Mouse (Mus musculus) C2C12 (cell line): ENCODE measurements around the gene Tril. TPM values are rescaled to one million over a fixed set of nuclear protein-coding genes. Genes with fewer than 3 reads are reported as not detected.

Experiments used
- H3K27me3 ChIP-seq: one replicate; pipeline ENCODE4 v1.6.1; 2011; ENCODE audit not compliant: control insufficient read depth, insufficient read depth, insufficient read length
- H3K36me3 ChIP-seq: one replicate; pipeline ENCODE4 v1.6.1; 2011; ENCODE audit not compliant: control insufficient read depth, insufficient read depth
- H3K4me3 ChIP-seq: one replicate; pipeline ENCODE4 v1.5.1; 2011; ENCODE audit warnings: mild to moderate bottlenecking, control low read depth; ENCODE audit not compliant: poor library complexity, insufficient read depth, severe bottlenecking
- H3K79me2 ChIP-seq: one replicate; pipeline ENCODE4 v1.6.1; 2011; ENCODE audit not compliant: control insufficient read depth, insufficient read depth
- H3K79me3 ChIP-seq: one replicate; pipeline ENCODE4 v1.6.1; 2011; ENCODE audit warnings: low read depth, control low read depth
- H3ac ChIP-seq: one replicate; pipeline ENCODE3; 2011; ENCODE audit warnings: low read depth; ENCODE audit not compliant: control insufficient read depth, insufficient read length
- CEBPB ChIP-seq: IDR thresholded peaks from one replicate; pipeline ENCODE4 v1.6.1; 2011; ENCODE audit warnings: low read depth, mild to moderate bottlenecking, control low read depth, moderate library complexity
- CTCF ChIP-seq: IDR thresholded peaks from one replicate; pipeline ENCODE4 v1.5.1; 2011; ENCODE audit not compliant: control insufficient read depth, insufficient read depth, insufficient read length
- FOSL1 ChIP-seq: IDR thresholded peaks from one replicate; pipeline ENCODE4 v1.8.0; 2011; ENCODE audit warnings: mild to moderate bottlenecking, low read length; ENCODE audit not compliant: poor library complexity, insufficient read depth, severe bottlenecking
- MAX ChIP-seq: IDR thresholded peaks from one replicate; pipeline ENCODE4 v1.6.1; 2011; ENCODE audit warnings: mild to moderate bottlenecking, control low read depth
- MYOD1 ChIP-seq: IDR thresholded peaks from one replicate; pipeline ENCODE4 v1.6.1; 2011; ENCODE audit warnings: low read depth; ENCODE audit not compliant: control insufficient read depth, insufficient read length
- MYOG ChIP-seq: IDR thresholded peaks from one replicate; pipeline ENCODE4 v1.6.1; 2011; ENCODE audit not compliant: control insufficient read depth, insufficient read length; ENCODE audit errors: extremely low read depth
- USF1 ChIP-seq: IDR thresholded peaks from one replicate; pipeline ENCODE4 v1.6.1; 2011; ENCODE audit warnings: low read depth, mild to moderate bottlenecking, control low read depth, moderate library complexity
- long read RNA-seq, 2 experiments: library from polyadenylated mRNA; unstranded; transcript quantifications; one replicate each; pipeline ENCODE4 v2.0.0; 2019 to 2020
- polyA plus RNA-seq: library from polyadenylated mRNA; unstranded; fragments of >200 nt; fragmentation: generic; extraction: Trizol; gene quantifications from one replicate; pipeline ENCODE4 v1.2.1, GENCODE M21; 2012; ENCODE audit warnings: missing spikeins

Gene Tril
- 0.12 TPM for polyA plus RNA-seq
- long read RNA-seq, experiment 1: 0 reads
- long read RNA-seq, experiment 2, full-length matches to known transcripts: 4 of 4 reads
- long read RNA-seq, experiment 2, partial matches to known transcripts: 0 of 4 reads
- long read RNA-seq, experiment 2, other reads (novel, unspliced or antisense): 0 of 4 reads

- Histone ChIP-seq H3K4me3 (no peak within 1 kb of the TSS), H3K79me2 (no peaks in the 10 kb centered on the region), H3K27me3 (peaks cover 66% of the 10 kb centered on the region), H3K79me3 (no peaks in the 10 kb centered on the region), H3ac (peak within 1 kb of the TSS; percentile 40), H3K36me3 (no peaks in the 10 kb centered on the region)
- TF ChIP-seq CEBPB: no peak
Observed at GRCm38 (mm10) chr6:53820486-53820985, at the start of gene Tril. TSS of gene Tril (minus strand) at chr6:53820830.

DNA sequence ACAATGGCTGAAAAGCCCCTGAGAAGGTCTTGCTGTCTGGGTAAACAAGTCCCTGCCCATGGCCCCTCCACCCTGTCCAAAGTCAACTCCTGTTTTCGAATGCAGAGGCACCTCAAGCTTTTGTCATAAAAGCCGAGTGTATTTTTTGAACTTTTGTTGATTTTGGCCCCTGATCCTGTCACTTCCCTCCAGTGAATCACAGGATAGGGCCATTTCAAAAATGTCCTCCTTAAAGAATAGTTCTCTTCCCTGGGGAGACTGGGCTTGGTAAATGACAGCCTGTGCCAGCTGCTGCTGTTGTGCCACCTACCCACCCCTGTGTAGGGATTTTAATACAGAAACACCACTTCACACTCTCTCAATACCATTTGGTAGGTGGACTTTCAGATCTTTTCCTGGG is 42.4 kb upstream of the Tril start:
- Histone ChIP-seq H3K4me3 (no peak overlapping the region), H3K79me3 (no peaks in the 10 kb centered on the region), H3K27me3 (peaks cover 15% of the 10 kb centered on the region), H3K36me3 (no peaks in the 10 kb centered on the region), H3K79me2 (no peaks in the 10 kb centered on the region), H3ac (no peak overlapping the region)
- TF ChIP-seq MYOG: no peak
- TF ChIP-seq MYOD1: no peak
- TF ChIP-seq CEBPB: no peak
- no peak for TF ChIP-seq FOSL1
- no peak for TF ChIP-seq CTCF
- no peak for TF ChIP-seq MAX
- no peak for TF ChIP-seq USF1

DNA sequence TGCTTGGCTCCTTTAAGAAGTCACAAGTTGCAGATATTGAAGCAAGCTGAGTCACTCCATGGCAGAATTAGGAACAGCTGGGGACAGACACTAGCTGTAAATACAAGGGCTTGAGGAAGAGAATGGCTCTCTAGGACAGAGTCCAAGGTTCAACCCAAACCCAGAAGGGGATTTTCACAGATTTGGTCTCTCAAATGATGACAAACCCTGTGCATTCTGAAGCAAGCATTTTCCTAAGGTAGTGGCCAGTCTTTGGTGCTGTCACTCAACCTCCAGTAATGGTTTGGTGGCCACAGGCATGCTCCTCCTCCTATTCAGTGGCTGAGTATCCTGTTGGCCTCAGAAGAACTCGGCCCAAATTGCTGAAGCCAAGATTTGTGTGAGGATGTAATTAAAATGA is 38.5 kb upstream of the Tril start:
- no peaks in the 10 kb centered on the region for H3K79me2 ChIP-seq
- H3K4me3 ChIP-seq: no peak overlapping the region
- peaks cover 6% of the 10 kb centered on the region for H3K27me3 ChIP-seq
- no peak overlapping the region for H3ac ChIP-seq
- TF ChIP-seq MYOD1 (no peak), CEBPB (no peak), MAX (no peak), FOSL1 (no peak), USF1 (no peak), CTCF (no peak), MYOG (no peak)
- H3K36me3 ChIP-seq: no peaks in the 10 kb centered on the region
- H3K79me3 ChIP-seq: no peaks in the 10 kb centered on the region

DNA sequence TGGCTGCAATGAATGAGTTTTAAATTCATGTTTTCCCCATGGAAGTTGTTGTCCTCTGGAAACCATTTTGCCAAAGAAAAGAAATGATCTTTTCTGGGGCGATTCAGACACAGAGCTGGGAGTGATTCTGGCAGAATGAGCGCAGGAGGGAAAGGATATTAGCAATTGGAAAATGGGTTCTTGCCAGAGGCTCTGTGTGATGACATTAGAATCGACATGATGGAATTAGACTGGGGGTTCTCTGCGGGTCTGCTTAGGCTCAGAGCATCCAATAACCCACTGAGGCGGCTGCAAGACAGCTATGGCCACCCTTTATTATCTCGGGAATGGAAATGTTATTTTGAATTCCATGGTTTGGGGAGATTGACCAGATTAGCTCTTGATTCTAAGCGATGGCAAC is 37.2 kb upstream of the Tril start:
- H3K27me3 ChIP-seq: no peaks in the 10 kb centered on the region
- TF ChIP-seq FOSL1: no peak
- TF ChIP-seq CEBPB: no peak
- TF ChIP-seq CTCF: no peak
- TF ChIP-seq MAX: no peak
- TF ChIP-seq USF1: no peak
- TF ChIP-seq MYOG: no peak
- TF ChIP-seq MYOD1: no peak
- H3K79me3 ChIP-seq: no peaks in the 10 kb centered on the region

DNA sequence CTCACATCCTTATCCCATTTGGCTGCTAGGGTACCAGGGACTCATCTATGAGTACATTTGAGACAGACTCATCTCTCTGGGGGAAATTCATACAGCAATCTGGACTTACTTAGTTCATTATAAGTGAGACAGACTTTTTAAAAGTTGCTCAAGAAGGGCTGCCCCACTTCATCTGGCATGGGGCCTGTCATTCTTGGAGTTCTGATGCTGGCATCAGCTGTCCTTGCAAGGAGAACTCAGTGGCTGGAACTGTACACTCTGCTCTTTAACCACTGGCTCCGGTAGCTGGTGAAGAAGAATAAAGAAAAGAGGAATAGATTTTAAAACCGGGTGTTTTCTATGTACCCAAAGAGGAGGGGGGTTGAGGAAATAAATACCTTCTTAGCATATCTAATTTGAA is 36.1 kb upstream of the Tril start:
- no peak overlapping the region for H3K4me3 ChIP-seq
- H3K36me3 ChIP-seq: no peaks in the 10 kb centered on the region
- TF ChIP-seq USF1: no peak
- TF ChIP-seq CTCF: no peak
- no peak for TF ChIP-seq MYOG
- no peak for TF ChIP-seq CEBPB
- TF ChIP-seq MAX: no peak
- no peak for TF ChIP-seq FOSL1
- no peak for TF ChIP-seq MYOD1
- no peaks in the 10 kb centered on the region for H3K79me2 ChIP-seq
- H3K27me3 ChIP-seq: no peaks in the 10 kb centered on the region
- no peaks in the 10 kb centered on the region for H3K79me3 ChIP-seq
- H3ac ChIP-seq: no peak overlapping the region

More for the DNA sequence above, 37.2 kb upstream of the Tril start:
- H3ac ChIP-seq: no peak overlapping the region
- no peaks in the 10 kb centered on the region for H3K36me3 ChIP-seq
- no peak overlapping the region for H3K4me3 ChIP-seq
- H3K79me2 ChIP-seq: no peaks in the 10 kb centered on the region

GRCm38 (mm10) chr6:53854971-53855856 is 34.6 kb upstream of the Tril start:
- no peaks in the 10 kb centered on the region for H3K27me3 ChIP-seq
- no peaks in the 10 kb centered on the region for H3K79me3 ChIP-seq
- no peaks in the 10 kb centered on the region for H3K36me3 ChIP-seq
- H3ac ChIP-seq: no peak overlapping the region
- no peaks in the 10 kb centered on the region for H3K79me2 ChIP-seq
- no peak overlapping the region for H3K4me3 ChIP-seq
- TF ChIP-seq CEBPB (no peak), CTCF (no peak), FOSL1 (no peak), MYOD1 (no peak), USF1 (no peak), MAX (no peak), MYOG (no peak)
